Mouse (Mus musculus): ENCODE results near the gene B4galnt4.

GRCm38 (mm10) chr7:141099911-141100691 lies 39.2 kb downstream of the B4galnt4 start, which contains the start of gene Sigirr:
- TF ChIP-seq POLR2A (IDR thresholded peaks at IDR 0.05; ENCODE audit: extremely low read depth, insufficient read depth, low read length), result no peak
- TF ChIP-seq CTCF (IDR thresholded peaks at IDR 0.05; ENCODE audit: extremely low read depth, insufficient read depth, low read length), result no peak

Data from cortical plate, adult 2 months (tissue).